Mouse (Mus musculus) bone marrow macrophage, adult 2 months (primary cell): Measurements from ENCODE around the gene Zfp281. TPM values are rescaled to one million over a fixed set of nuclear protein-coding genes. Genes with fewer than 3 reads are reported as not detected.

Experiments used
- H3K27ac ChIP-seq: 2 replicates; pipeline ENCODE4 v1.5.1; 2012; ENCODE audit warnings: low read depth, low read length; ENCODE audit not compliant: insufficient read depth
- H3K4me1 ChIP-seq: 2 replicates; pipeline ENCODE4 v1.6.1; 2012; ENCODE audit warnings: low read length; ENCODE audit not compliant: control insufficient read depth, insufficient read depth
- H3K4me3 ChIP-seq: 2 replicates; pipeline ENCODE4 v1.5.1; 2012; ENCODE audit warnings: mild to moderate bottlenecking, low read length, moderate library complexity; ENCODE audit not compliant: insufficient read depth
- CTCF ChIP-seq: IDR thresholded peaks from 2 replicates; pipeline ENCODE4 v1.5.1; 2012; ENCODE audit warnings: low read depth, mild to moderate bottlenecking, low read length, moderate library complexity
- POLR2A ChIP-seq: IDR thresholded peaks from 2 replicates; pipeline ENCODE4 v1.6.1; 2012; ENCODE audit warnings: mild to moderate bottlenecking, low read depth, low read length, borderline replicate concordance
- polyA plus RNA-seq: library from polyadenylated mRNA; stranded (reverse); fragments of >200 nt; gene quantifications from 2 replicates; pipeline ENCODE4 v1.2.4, GENCODE M21; 2012; ENCODE audit not compliant: missing spikeins, insufficient read depth, insufficient read length

Zfp281 gene
- polyA plus RNA-seq, 1 experiment, result 14.8 TPM

DNA sequence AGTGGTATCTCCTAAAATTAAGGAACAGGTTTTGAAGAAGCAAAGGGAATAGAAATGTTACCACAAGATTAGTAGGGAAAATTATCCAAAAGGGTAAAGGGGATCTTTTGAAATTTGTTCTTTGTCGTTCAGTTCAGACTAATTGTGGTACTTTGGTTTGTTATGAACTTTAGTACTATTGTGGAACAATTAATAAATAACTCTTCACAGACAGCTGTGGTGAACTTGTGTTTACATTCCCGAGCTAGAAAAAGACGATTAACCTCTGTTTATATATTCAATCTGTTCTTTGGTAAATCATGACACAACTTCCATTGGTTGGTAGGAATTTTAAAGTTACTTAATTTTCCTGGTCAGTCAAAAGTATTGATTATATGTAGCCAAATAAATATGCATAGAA is 8.2 kb downstream of the Zfp281 start:
- H3K27ac ChIP-seq, result no peak overlapping the region
- H3K4me1 ChIP-seq, result peaks cover 5% of the 10 kb centered on the region
- H3K4me3 ChIP-seq, result no peak overlapping the region
- TF ChIP-seq CTCF, result no peak
- no peak for TF ChIP-seq POLR2A

DNA sequence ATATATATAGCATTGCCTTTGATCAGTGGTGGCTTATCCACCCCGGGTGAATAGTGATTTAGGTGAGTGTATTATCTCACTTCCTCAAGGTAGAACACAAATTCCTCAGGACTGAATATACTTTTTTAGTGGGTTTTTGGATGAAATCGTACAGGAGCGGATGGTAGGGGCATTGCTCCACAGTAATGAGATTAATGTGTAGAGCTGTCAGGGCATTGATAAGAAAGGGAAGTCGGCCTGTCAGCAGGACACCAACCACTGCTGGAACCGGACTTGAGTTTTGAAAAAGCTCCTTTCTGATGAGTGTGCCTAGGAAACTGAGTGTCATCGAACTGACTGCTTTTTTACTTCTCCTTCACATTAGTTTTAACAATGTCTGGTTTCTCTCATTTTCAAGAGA is 10.9 kb downstream of the Zfp281 start:
- no peak for TF ChIP-seq POLR2A
- TF ChIP-seq CTCF, result no peak
- Histone ChIP-seq H3K4me3 (no peak overlapping the region), H3K27ac (no peak overlapping the region), H3K4me1 (peaks cover 15% of the 10 kb centered on the region)

DNA sequence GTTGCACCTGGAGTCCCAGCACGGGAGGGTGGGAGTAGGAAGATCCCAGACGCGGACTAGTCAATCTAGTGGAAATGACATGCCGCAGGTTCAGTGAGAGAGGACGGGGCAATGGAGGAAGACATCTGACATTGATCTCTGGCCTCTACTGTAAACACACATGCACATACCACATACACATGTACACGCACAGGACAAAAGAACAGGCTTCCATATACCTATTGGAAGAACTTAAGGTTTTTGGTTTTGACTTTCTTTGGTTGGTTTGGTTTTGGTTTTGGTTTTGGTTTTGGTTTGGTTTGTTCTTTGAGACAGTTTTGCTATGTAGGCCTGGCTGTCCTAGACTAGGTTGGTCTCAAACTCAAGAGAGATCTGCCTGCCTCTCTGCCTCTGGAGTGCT is 12.2 kb downstream of the Zfp281 start:
- Histone ChIP-seq H3K4me1 (peaks cover 15% of the 10 kb centered on the region), H3K27ac (no peak overlapping the region), H3K4me3 (no peak overlapping the region)
- TF ChIP-seq POLR2A (no peak), CTCF (no peak)

GRCm38 (mm10) chr1:136637696-136638095 is 13.0 kb downstream of the Zfp281 start:
- no peak overlapping the region for H3K27ac ChIP-seq
- no peak for TF ChIP-seq POLR2A
- no peak overlapping the region for H3K4me3 ChIP-seq
- H3K4me1 ChIP-seq, result peaks cover 15% of the 10 kb centered on the region

DNA sequence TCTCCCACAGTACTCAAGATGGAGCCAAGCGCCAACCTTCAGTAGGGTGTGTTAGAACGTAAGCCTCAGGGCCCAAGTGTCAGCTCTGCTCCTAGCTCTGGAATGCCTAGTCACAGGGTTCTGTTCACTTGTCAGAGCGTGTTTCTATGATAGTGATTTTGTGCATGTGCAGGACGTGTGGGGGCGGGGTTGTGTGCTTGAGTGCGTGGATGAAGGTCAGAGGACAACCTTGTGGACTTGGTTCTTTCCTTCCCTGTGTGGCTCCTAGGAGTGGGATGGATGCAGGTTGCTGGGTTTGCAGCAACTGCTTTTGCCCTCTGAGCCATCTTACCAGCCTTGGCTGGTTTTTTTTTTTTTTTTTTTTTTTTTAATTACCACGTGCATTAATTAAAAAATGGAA is 13.5 kb downstream of the Zfp281 start:
- TF ChIP-seq POLR2A, result no peak
- no peak for TF ChIP-seq CTCF
- Histone ChIP-seq H3K4me3 (no peak overlapping the region), H3K4me1 (peaks cover 15% of the 10 kb centered on the region), H3K27ac (no peak overlapping the region)

- TF ChIP-seq CTCF (no peak), POLR2A (no peak)
- Histone ChIP-seq H3K4me3 (no peak overlapping the region), H3K4me1 (peaks cover 15% of the 10 kb centered on the region), H3K27ac (no peak overlapping the region)
Observed at GRCm38 (mm10) chr1:136638699-136639098, 14.0 kb downstream of the Zfp281 start.

GRCm38 (mm10) chr1:136639221-136639620 is 14.5 kb downstream of the Zfp281 start:
- TF ChIP-seq CTCF (no peak), POLR2A (no peak)
- Histone ChIP-seq H3K4me1 (peaks cover 15% of the 10 kb centered on the region), H3K27ac (no peak overlapping the region), H3K4me3 (no peak overlapping the region)

DNA sequence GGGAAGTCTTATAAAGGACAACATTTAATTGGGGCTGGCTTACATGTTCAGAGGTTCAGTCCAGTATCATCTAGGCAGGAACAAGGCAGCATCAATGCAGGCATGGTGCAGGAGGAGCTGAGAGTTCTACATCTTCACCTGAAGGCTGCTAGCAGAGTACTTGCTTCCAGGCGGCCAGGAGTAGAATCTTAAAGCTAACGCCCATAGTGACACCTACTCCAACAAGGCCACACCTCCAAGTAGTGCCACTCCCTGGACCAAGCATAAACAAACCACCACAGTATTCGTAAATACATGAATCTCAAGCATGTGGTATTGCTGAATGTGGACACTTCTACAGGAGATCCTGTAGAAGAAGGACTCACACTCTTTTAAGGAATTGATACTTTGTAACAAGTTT is 18.0 kb downstream of the Zfp281 start:
- H3K27ac ChIP-seq, result no peak overlapping the region
- no peak overlapping the region for H3K4me3 ChIP-seq
- no peak for TF ChIP-seq POLR2A
- TF ChIP-seq CTCF, result no peak
- H3K4me1 ChIP-seq, result peaks cover 12% of the 10 kb centered on the region

DNA sequence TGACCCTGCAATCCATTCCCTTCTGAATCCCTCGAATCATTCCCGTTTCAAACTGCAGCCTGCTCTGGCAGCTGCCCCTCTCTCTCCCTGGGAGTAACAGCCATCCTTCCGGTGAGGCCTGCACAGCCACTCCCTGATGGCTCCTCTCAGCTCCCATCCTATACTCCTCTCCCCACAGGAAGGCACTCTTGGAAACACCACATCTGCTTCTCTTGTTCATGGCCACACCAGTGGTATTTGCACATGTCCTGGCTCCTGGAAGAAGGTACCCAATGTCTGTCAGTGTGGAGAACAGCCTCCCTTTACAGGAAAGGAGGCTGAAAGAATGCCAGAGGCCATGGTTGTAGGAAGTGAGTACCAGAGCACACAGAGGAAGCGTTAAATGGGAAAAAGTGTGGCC is 19.8 kb downstream of the Zfp281 start:
- H3K4me3 ChIP-seq, result no peak overlapping the region
- H3K27ac ChIP-seq, result no peak overlapping the region
- H3K4me1 ChIP-seq, result peaks cover 4% of the 10 kb centered on the region; the same call in 1 of the 2 replicates
- no peak for TF ChIP-seq POLR2A

GRCm38 (mm10) chr1:136645849-136646625 is 21.3 kb downstream of the Zfp281 start:
- TF ChIP-seq CTCF, result no peak
- no peak for TF ChIP-seq POLR2A
- Histone ChIP-seq H3K27ac (no peak overlapping the region), H3K4me1 (peaks cover 2% of the 10 kb centered on the region; the same call in 1 of the 2 replicates), H3K4me3 (no peak overlapping the region)

DNA sequence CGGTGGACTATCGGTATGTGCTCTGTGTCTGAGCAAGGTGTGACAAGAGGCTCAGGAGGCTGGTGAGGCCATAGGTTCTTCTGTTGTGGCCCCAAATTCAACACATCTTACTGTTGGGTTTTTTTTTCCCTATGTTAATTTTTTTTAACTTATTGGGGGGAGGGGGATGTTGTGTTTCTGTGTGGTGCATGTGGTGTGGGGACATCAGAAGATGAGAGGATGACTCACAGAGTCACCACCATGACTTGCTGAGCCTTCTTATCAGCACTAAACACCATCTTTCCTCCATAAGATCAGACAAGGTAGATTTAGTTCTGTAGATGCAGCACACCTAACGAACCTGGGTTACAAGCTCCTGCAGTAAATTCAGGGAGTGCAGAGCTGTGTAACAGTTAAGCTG is 27.4 kb downstream of the Zfp281 start:
- no peak for TF ChIP-seq POLR2A
- TF ChIP-seq CTCF, result no peak
- Histone ChIP-seq H3K27ac (no peak overlapping the region), H3K4me3 (no peak overlapping the region), H3K4me1 (peaks cover 4% of the 10 kb centered on the region)
